Mouse (Mus musculus): ENCODE results near the gene Ccrl2. TPM values are rescaled to one million over a fixed set of nuclear protein-coding genes. Genes with fewer than 3 reads are reported as not detected.
A peak's percentile ranks its signal among the peaks of the same experiment; 100 is the strongest.

The Ccrl2 gene
- under 1 TPM; 0.49 to 0.84 TPM for total RNA-seq (2021)

- intact Hi-C loops (cut with DNase I) = no loop called here
- DNase-seq (ENCODE audit: low spot score in 2 of 2) = no peak
Measured at GRCm38 (mm10) chr9:111056798-111057543, at the start of gene Ccrl2. Ccrl2 (minus strand) TSS chr9:111057519.

GRCm38 (mm10) chr9:111103893-111104292, 46.6 kb upstream of the Ccrl2 start:
- intact Hi-C loops (cut with DNase I) = no loop called here
- no peak for DNase-seq (ENCODE audit: low spot score in 2 of 2)

- intact Hi-C loops (cut with DNase I) = no loop called here
- DNase-seq (ENCODE audit: low spot score in 2 of 2) = no peak
Measured at GRCm38 (mm10) chr9:111103293-111103692, 46.0 kb upstream of the Ccrl2 start.

GRCm38 (mm10) chr9:111100406-111100805, 43.1 kb upstream of the Ccrl2 start:
- no peak for DNase-seq (ENCODE audit: low spot score in 2 of 2)
- intact Hi-C loops (cut with DNase I) = no loop called here

- DNase-seq (ENCODE audit: low spot score in 2 of 2) = no peak
- intact Hi-C loops (cut with DNase I) = no loop called here
Measured at GRCm38 (mm10) chr9:111097543-111097942, 40.2 kb upstream of the Ccrl2 start.

- intact Hi-C loops (cut with DNase I) = no loop called here
- no peak for DNase-seq (ENCODE audit: low spot score in 2 of 2)
Measured at GRCm38 (mm10) chr9:111096419-111097326, 39.4 kb upstream of the Ccrl2 start.

GRCm38 (mm10) chr9:111095710-111096109, 38.4 kb upstream of the Ccrl2 start:
- no peak for DNase-seq (ENCODE audit: low spot score in 2 of 2)
- intact Hi-C loops (cut with DNase I) = no loop called here

- no peak for DNase-seq (ENCODE audit: low spot score in 2 of 2)
- intact Hi-C loops (cut with DNase I) = loop anchor here (5.0 kb wide), 1 partner anchor 153 kb away; no protein-coding TSS in a partner anchor
Measured at GRCm38 (mm10) chr9:111094626-111095025, 37.3 kb upstream of the Ccrl2 start.

GRCm38 (mm10) chr9:111093094-111093493, 35.8 kb upstream of the Ccrl2 start:
- DNase-seq (ENCODE audit: low spot score in 2 of 2) = peak; percentile 30 to 35
- intact Hi-C loops (cut with DNase I) = loop anchor here (5.0 kb wide), 1 partner anchor 154 kb away; no protein-coding TSS in a partner anchor

GRCm38 (mm10) chr9:111092657-111093056, 35.3 kb upstream of the Ccrl2 start:
- intact Hi-C loops (cut with DNase I) = loop anchor here (5.0 kb wide), 1 partner anchor 155 kb away; no protein-coding TSS in a partner anchor
- no peak for DNase-seq (ENCODE audit: low spot score in 2 of 2)

GRCm38 (mm10) chr9:111088886-111089285, 31.6 kb upstream of the Ccrl2 start:
- DNase-seq (ENCODE audit: low spot score in 2 of 2) = no peak
- intact Hi-C loops (cut with DNase I) = no loop called here

- DNase-seq (ENCODE audit: low spot score in 2 of 2) = no peak
- intact Hi-C loops (cut with DNase I) = no loop called here
Measured at GRCm38 (mm10) chr9:111087960-111088359, 30.6 kb upstream of the Ccrl2 start.

- no peak for DNase-seq (ENCODE audit: low spot score in 2 of 2)
- intact Hi-C loops (cut with DNase I) = no loop called here
Measured at GRCm38 (mm10) chr9:111086995-111087606, 29.8 kb upstream of the Ccrl2 start.

GRCm38 (mm10) chr9:111086137-111086536, 28.8 kb upstream of the Ccrl2 start:
- intact Hi-C loops (cut with DNase I) = no loop called here
- DNase-seq (ENCODE audit: low spot score in 2 of 2) = no peak

- intact Hi-C loops (cut with DNase I) = no loop called here
Measured at GRCm38 (mm10) chr9:111085329-111085728, 28.0 kb upstream of the Ccrl2 start.

GRCm38 (mm10) chr9:111081765-111082164, 24.4 kb upstream of the Ccrl2 start:
- intact Hi-C loops (cut with DNase I) = no loop called here
- no peak for DNase-seq (ENCODE audit: low spot score in 2 of 2)

More at GRCm38 (mm10) chr9:111085329-111085728, 28.0 kb upstream of the Ccrl2 start:
- DNase-seq (ENCODE audit: low spot score in 2 of 2) = no peak

GRCm38 (mm10) chr9:111080801-111081200, 23.5 kb upstream of the Ccrl2 start:
- no peak for DNase-seq (ENCODE audit: low spot score in 2 of 2)

GRCm38 (mm10) chr9:111077745-111078144, 20.4 kb upstream of the Ccrl2 start:
- intact Hi-C loops (cut with DNase I) = no loop called here

More at GRCm38 (mm10) chr9:111080801-111081200, 23.5 kb upstream of the Ccrl2 start:
- intact Hi-C loops (cut with DNase I) = no loop called here

GRCm38 (mm10) chr9:111072971-111073370, 15.7 kb upstream of the Ccrl2 start:
- DNase-seq (ENCODE audit: low spot score in 2 of 2) = no peak
- intact Hi-C loops (cut with DNase I) = loop anchor here (2.0 to 5.0 kb wide), 2 partner anchors 76 to 151 kb away; no protein-coding TSS in a partner anchor

More at GRCm38 (mm10) chr9:111077745-111078144, 20.4 kb upstream of the Ccrl2 start:
- DNase-seq (ENCODE audit: low spot score in 2 of 2) = no peak

- intact Hi-C loops (cut with DNase I) = loop anchor here (2.0 to 5.0 kb wide), 2 partner anchors 75 to 150 kb away; no protein-coding TSS in a partner anchor
- DNase-seq (ENCODE audit: low spot score in 2 of 2) = peak in 1 of 2 experiments; percentile 17
Measured at GRCm38 (mm10) chr9:111072175-111072574, 14.9 kb upstream of the Ccrl2 start.
